19 mouse cellular contexts compared by ENCODE assay signal in the genomic region with DNA sequence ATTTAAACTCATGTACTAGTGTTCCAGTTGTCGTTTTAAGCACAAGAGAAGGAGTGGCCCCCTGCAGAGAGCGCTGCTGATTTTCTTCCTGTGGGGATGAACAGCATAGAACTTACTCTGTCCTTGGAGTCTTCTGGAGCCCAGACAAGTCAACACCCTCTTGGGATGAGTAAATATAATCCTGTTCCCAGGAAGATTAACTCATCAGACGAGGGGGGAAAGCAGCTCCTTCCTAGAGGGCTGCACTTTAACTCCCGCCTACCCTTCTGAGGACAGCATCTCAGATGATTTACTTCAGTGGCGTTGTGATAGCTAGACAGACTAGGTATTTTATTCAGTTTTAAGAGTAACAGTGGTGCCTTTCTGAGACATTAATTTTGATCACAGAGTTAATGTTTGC.
DNase-seq lines count a peak whose midpoint lies in the region; TF ChIP-seq lines count a peak whose summit lies in the region.
"Had no signal": no experiment of that assay in that cellular context is flagged by ENCODE, and none has a peak within 500 bp of the region (broad histone marks: within the 10 kb centered on the region; RNA-seq: fewer than 3 reads in every experiment).

No protein-coding gene starts in this region.

- H3K36me3 ChIP-seq in kidney, adult 2 months (ENCODE audit: control insufficient read depth, insufficient read depth, low read length), result no peaks in the 10 kb centered on the region
- H3K36me3 ChIP-seq: embryonic facial prominence, embryonic 15.5 days; hindbrain, embryonic 12.5 days; midbrain, embryonic 12.5 days; neural tube, embryonic 15.5 days had no signal

- DNase-seq in gastrocnemius, adult 18-20 months (ENCODE audit: low spot score), result peak; percentile 44
- DNase-seq in gastrocnemius, postnatal 25 days, result no peak
- peak; percentile 9 for DNase-seq in kidney, adult 2 months
- DNase-seq in kidney, postnatal 25 days, result no peak
- DNase-seq in lung, postnatal 10 days, result peak; percentile 17
- DNase-seq in lung, postnatal 36 days, result no peak
- DNase-seq in spleen, postnatal 36 days (ENCODE audit: low spot score in 2 of 2), result no peak
- DNase-seq: adrenal gland, postnatal 14 days; cerebellum, adult 8-10 months; cerebellum, postnatal 36 days; embryo, embryonic 11 days; gastrocnemius, postnatal 14 days; layer of hippocampus, postnatal 36 days; right cerebral cortex, postnatal 14 days had no signal

- no peak overlapping the region for H3K4me3 ChIP-seq in kidney, adult 2 months (ENCODE audit: insufficient read depth, low read depth, low read length)
- H3K4me3 ChIP-seq: embryonic facial prominence, embryonic 15.5 days; hindbrain, embryonic 12.5 days; layer of hippocampus, adult 2 months; midbrain, embryonic 12.5 days; neural tube, embryonic 15.5 days had no signal

- WGBS in kidney, adult 2 months, result 41% methylated on average over 5 of the region's 5 CpGs

- TF ChIP-seq POLR2A in kidney, adult 2 months (IDR thresholded peaks at IDR 0.05; ENCODE audit: low read depth, low read length), result no peak

- TF ChIP-seq CTCF in kidney, adult 2 months (conservative IDR thresholded peaks at IDR 0.05; ENCODE audit: insufficient read depth, insufficient read length, low read depth, low read length), result no peak

- H3K4me1 ChIP-seq in kidney, adult 2 months (ENCODE audit: control insufficient read depth, insufficient read depth, low read length), result no peaks in the 10 kb centered on the region

- no peak overlapping the region for H3K27ac ChIP-seq in kidney, adult 2 months (ENCODE audit: insufficient read depth, low read depth, low read length)
- H3K27ac ChIP-seq: embryonic facial prominence, embryonic 15.5 days; hindbrain, embryonic 12.5 days; layer of hippocampus, adult 2 months; midbrain, embryonic 12.5 days; neural tube, embryonic 15.5 days had no signal

- H3K27me3 ChIP-seq in kidney, adult 2 months (replicated peaks; ENCODE audit: control insufficient read depth, insufficient read depth, low read length), result no peaks in the 10 kb centered on the region
- H3K27me3 ChIP-seq: embryonic facial prominence, embryonic 15.5 days; hindbrain, embryonic 12.5 days; midbrain, embryonic 12.5 days; neural tube, embryonic 15.5 days had no signal

Comparison
In these comparisons a context has a peak if more than half of its experiments do, and no peak if none do; other contexts are left out.
1. DNase-seq: peak in gastrocnemius, adult 18-20 months (single experiment), kidney, adult 2 months (single experiment) and lung, postnatal 10 days (single experiment); none in gastrocnemius, postnatal 25 days (single experiment), kidney, postnatal 25 days (0 of 2), lung, postnatal 36 days (single experiment) and spleen, postnatal 36 days (0 of 2).